In the genomic region with DNA sequence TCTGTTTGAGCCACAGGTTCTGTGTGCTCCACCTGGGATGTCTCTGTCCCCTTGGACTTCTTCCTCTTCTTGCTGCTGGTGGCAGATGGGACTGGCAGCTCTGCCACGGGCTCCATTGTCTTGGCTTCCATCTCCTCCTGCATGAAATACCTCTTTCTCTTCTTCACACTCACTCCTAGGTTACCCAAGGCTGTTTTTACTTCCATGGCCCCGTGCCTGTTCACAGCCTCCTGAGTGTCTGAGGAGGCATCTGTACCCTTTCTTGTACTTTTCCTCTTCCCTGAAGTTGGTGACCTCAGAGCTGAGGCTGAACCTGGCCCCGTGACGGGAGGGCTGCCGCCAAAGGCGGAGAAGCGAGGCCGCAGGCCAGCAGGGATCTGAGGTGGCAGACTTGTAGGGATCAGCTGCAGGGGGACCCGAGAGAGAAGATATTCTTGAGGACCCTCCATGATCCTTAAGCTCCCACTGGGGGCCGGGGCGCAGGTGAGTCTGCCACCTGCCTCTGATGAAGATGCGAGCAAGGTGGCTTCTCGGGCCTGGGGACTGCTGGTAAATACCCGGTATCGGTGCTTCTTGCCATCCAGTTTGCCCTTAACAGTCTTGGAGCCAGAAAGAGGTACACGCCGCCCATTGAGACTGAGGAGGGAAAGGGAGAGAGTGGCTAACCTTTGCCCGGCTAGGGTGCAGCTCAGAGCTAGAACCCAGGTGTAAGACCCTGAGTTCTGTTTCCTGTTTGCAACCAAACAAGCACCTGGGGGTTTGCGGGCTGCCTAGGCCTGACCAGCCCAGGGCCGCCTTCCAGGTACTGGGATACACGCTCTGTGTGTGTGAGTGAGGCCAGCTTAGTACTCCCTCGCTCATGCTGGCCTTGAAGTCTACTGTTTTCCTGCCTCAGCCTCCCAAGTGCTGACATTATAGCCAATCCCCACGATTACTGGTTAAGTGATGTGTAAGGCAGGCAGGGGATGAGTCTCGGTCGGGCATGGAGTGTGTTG, we compare ENCODE assay signal across 9 mouse cellular contexts. TPM values are rescaled to one million over a fixed set of nuclear protein-coding genes. Genes with fewer than 3 reads are reported as not detected.
A peak's percentile ranks its signal among the peaks of the same experiment; 100 is the strongest.
DNase-seq lines count a peak whose midpoint lies in the region; ATAC-seq and TF ChIP-seq lines count a peak whose summit lies in the region.
"Had no signal": no experiment of that assay in that cellular context is flagged by ENCODE, and none has a peak within 500 bp of the region (broad histone marks: within the 10 kb centered on the region; RNA-seq: fewer than 3 reads in every experiment).

No protein-coding gene starts in this region.

- H3K27me3 ChIP-seq in lung, embryonic 14.5 days (ENCODE audit: insufficient read depth, low read length): no peaks in the 10 kb centered on the region
- H3K27me3 ChIP-seq in forebrain, embryonic 12.5 days: peaks cover 7% of the 10 kb centered on the region
- no peaks in the 10 kb centered on the region for H3K27me3 ChIP-seq in limb, embryonic 15.5 days
- H3K27me3 ChIP-seq in stomach, embryonic 14.5 days (ENCODE audit: control insufficient read depth, insufficient read depth, low read length): no peaks in the 10 kb centered on the region

- peak overlapping the region; percentile 63; the same call in 1 of the 2 replicates for H3K9ac ChIP-seq in lung, embryonic 14.5 days
- H3K9ac ChIP-seq in forebrain, embryonic 12.5 days: peak overlapping the region; percentile 73
- H3K9ac ChIP-seq in limb, embryonic 15.5 days: peak overlapping the region; percentile 57; the same call in 1 of the 2 replicates
- H3K9ac ChIP-seq in stomach, embryonic 14.5 days (replicated peaks; ENCODE audit: low read depth, low read length): peak overlapping the region; percentile 60; the same call in 1 of the 2 replicates

- no peak for TF ChIP-seq CTCF in lung, embryonic 14.5 days (IDR thresholded peaks at IDR 0.05; ENCODE audit: low read depth)

- H3K36me3 ChIP-seq in lung, embryonic 14.5 days (ENCODE audit: insufficient read depth): peaks cover 46% of the 10 kb centered on the region
- peaks cover 47% of the 10 kb centered on the region for H3K36me3 ChIP-seq in forebrain, embryonic 12.5 days (replicated peaks)
- H3K36me3 ChIP-seq in limb, embryonic 15.5 days: peaks cover 48% of the 10 kb centered on the region
- H3K36me3 ChIP-seq in stomach, embryonic 14.5 days (ENCODE audit: control insufficient read depth, insufficient read depth, low read length): peaks cover 32% of the 10 kb centered on the region

- WGBS in lung, embryonic 14.5 days: 86% methylated on average over 25 of the region's 25 CpGs
- WGBS in forebrain, embryonic 12.5 days: 94% methylated on average over 25 of the region's 25 CpGs
- 91% methylated on average over 25 of the region's 25 CpGs for WGBS in limb, embryonic 15.5 days
- WGBS in stomach, embryonic 14.5 days: 92% methylated on average over 25 of the region's 25 CpGs

- H3K4me3 ChIP-seq in lung, embryonic 14.5 days (ENCODE audit: low read depth, low read length): peak overlapping the region; percentile 64
- peak overlapping the region; percentile 66 for H3K4me3 ChIP-seq in forebrain, embryonic 12.5 days (replicated peaks)
- peak overlapping the region; percentile 75 for H3K4me3 ChIP-seq in limb, embryonic 15.5 days
- peak overlapping the region; percentile 82; the same call in 1 of the 2 replicates for H3K4me3 ChIP-seq in stomach, embryonic 14.5 days (ENCODE audit: low read depth, low read length)

- H3K4me2 ChIP-seq in lung, embryonic 14.5 days: peak overlapping the region; percentile 94
- H3K4me2 ChIP-seq in forebrain, embryonic 12.5 days: peak overlapping the region; percentile 97
- H3K4me2 ChIP-seq in limb, embryonic 15.5 days: peak overlapping the region; percentile 90
- peak overlapping the region; percentile 96 for H3K4me2 ChIP-seq in stomach, embryonic 14.5 days (replicated peaks; ENCODE audit: low read depth, low read length)

- H3K4me1 ChIP-seq in lung, embryonic 14.5 days (ENCODE audit: insufficient read depth): peaks cover 8% of the 10 kb centered on the region; the same call in 1 of the 2 replicates
- H3K4me1 ChIP-seq in forebrain, embryonic 12.5 days: peaks cover 38% of the 10 kb centered on the region
- H3K4me1 ChIP-seq in limb, embryonic 15.5 days: peaks cover 33% of the 10 kb centered on the region
- H3K4me1 ChIP-seq in stomach, embryonic 14.5 days (ENCODE audit: control insufficient read depth, insufficient read depth, low read length): peaks cover 20% of the 10 kb centered on the region

- ATAC-seq in lung, embryonic 14.5 days (ENCODE audit: insufficient read depth): no peak
- ATAC-seq in forebrain, embryonic 12.5 days (ENCODE audit: low FRiP score): no peak
- ATAC-seq in limb, embryonic 15.5 days (ENCODE audit: insufficient number of reproducible peaks, low FRiP score, low TSS enrichment, low read depth): no peak
- no peak for ATAC-seq in stomach, embryonic 14.5 days (ENCODE audit: insufficient number of reproducible peaks, insufficient read depth, low FRiP score, low read depth)

- no peak overlapping the region for H3K27ac ChIP-seq in lung, embryonic 14.5 days (ENCODE audit: low read depth)
- H3K27ac ChIP-seq in forebrain, embryonic 12.5 days: no peak overlapping the region
- H3K27ac ChIP-seq in limb, embryonic 15.5 days: no peak overlapping the region
- no peak overlapping the region for H3K27ac ChIP-seq in stomach, embryonic 14.5 days (ENCODE audit: low read length)

- DNase-seq in lung, embryonic 14.5 days: no peak
- no peak for DNase-seq in lung, postnatal 4 days
- DNase-seq in right cerebral cortex, postnatal 4 days: no peak
- DNase-seq in yolk sac, embryonic 10.5 days (ENCODE audit: low spot score): no peak
- no peak for DNase-seq in kidney, adult 8-10 months
- DNase-seq: kidney, postnatal 14 days had no signal

- no peaks in the 10 kb centered on the region for H3K9me3 ChIP-seq in lung, embryonic 14.5 days (ENCODE audit: low read depth, low read length)
- H3K9me3 ChIP-seq in forebrain, embryonic 12.5 days: no peaks in the 10 kb centered on the region
- H3K9me3 ChIP-seq in limb, embryonic 15.5 days: no peaks in the 10 kb centered on the region
- H3K9me3 ChIP-seq in stomach, embryonic 14.5 days (ENCODE audit: control insufficient read depth, low read depth, low read length): no peaks in the 10 kb centered on the region

RNA-seq across cellular contexts. Expression of a gene that starts 1.6 kb away (rescaled TPM):
- 21.3 and 24.2 TPM in 2 replicates for polyA plus RNA-seq in lung, embryonic 14.5 days (2014; fragmentation: Nextera tagmentation; extraction: Ambion mirVana)
- 24.7 and 24.8 TPM in 2 replicates for polyA plus RNA-seq in forebrain, embryonic 12.5 days (2016; fragmentation: Nextera tagmentation; extraction: Ambion mirVana)
- polyA plus RNA-seq in limb, embryonic 15.5 days (2015; fragmentation: Nextera tagmentation; extraction: Ambion mirVana): 32.9 and 34.2 TPM in 2 replicates
- 20.5 and 23.9 TPM in 2 replicates for polyA plus RNA-seq in stomach, embryonic 14.5 days (2014; fragmentation: Nextera tagmentation; extraction: Ambion mirVana)

RNA-seq across cellular contexts. Expression of a gene that starts 1.9 kb away (rescaled TPM):
- polyA plus RNA-seq in lung, embryonic 14.5 days (2014; fragmentation: Nextera tagmentation; extraction: Ambion mirVana): 5.4 and 7.9 TPM in 2 replicates
- polyA plus RNA-seq in forebrain, embryonic 12.5 days (2016; fragmentation: Nextera tagmentation; extraction: Ambion mirVana): 4.8 and 5.3 TPM in 2 replicates
- polyA plus RNA-seq in limb, embryonic 15.5 days (2015; fragmentation: Nextera tagmentation; extraction: Ambion mirVana): 20.0 and 24.8 TPM in 2 replicates
- polyA plus RNA-seq in stomach, embryonic 14.5 days (2014; fragmentation: Nextera tagmentation; extraction: Ambion mirVana): 9.6 and 10.0 TPM in 2 replicates

RNA-seq across cellular contexts. Expression of a gene that starts 13.1 kb away (rescaled TPM):
- 88.6 and 90.5 TPM in 2 replicates for polyA plus RNA-seq in lung, embryonic 14.5 days (2014; fragmentation: Nextera tagmentation; extraction: Ambion mirVana)
- 89.7 and 100 TPM in 2 replicates for polyA plus RNA-seq in forebrain, embryonic 12.5 days (2016; fragmentation: Nextera tagmentation; extraction: Ambion mirVana)
- polyA plus RNA-seq in limb, embryonic 15.5 days (2015; fragmentation: Nextera tagmentation; extraction: Ambion mirVana): 75.7 and 75.9 TPM in 2 replicates
- 86.0 and 92.8 TPM in 2 replicates for polyA plus RNA-seq in stomach, embryonic 14.5 days (2014; fragmentation: Nextera tagmentation; extraction: Ambion mirVana)

RNA-seq across cellular contexts. Expression of a gene that starts 24.1 kb away (rescaled TPM):
- polyA plus RNA-seq in lung, embryonic 14.5 days (2014; fragmentation: Nextera tagmentation; extraction: Ambion mirVana): 11.4 and 12.1 TPM in 2 replicates
- polyA plus RNA-seq in forebrain, embryonic 12.5 days (2016; fragmentation: Nextera tagmentation; extraction: Ambion mirVana): 23.3 and 23.7 TPM in 2 replicates
- 14.0 and 14.9 TPM in 2 replicates for polyA plus RNA-seq in limb, embryonic 15.5 days (2015; fragmentation: Nextera tagmentation; extraction: Ambion mirVana)
- 8.8 and 10.3 TPM in 2 replicates for polyA plus RNA-seq in stomach, embryonic 14.5 days (2014; fragmentation: Nextera tagmentation; extraction: Ambion mirVana)

RNA-seq across cellular contexts. Expression of a gene that starts 46.2 kb away (rescaled TPM):
- 6.5 and 7.5 TPM in 2 replicates for polyA plus RNA-seq in lung, embryonic 14.5 days (2014; fragmentation: Nextera tagmentation; extraction: Ambion mirVana)
- 2.8 and 5.4 TPM in 2 replicates for polyA plus RNA-seq in forebrain, embryonic 12.5 days (2016; fragmentation: Nextera tagmentation; extraction: Ambion mirVana)
- polyA plus RNA-seq in limb, embryonic 15.5 days (2015; fragmentation: Nextera tagmentation; extraction: Ambion mirVana): 37.5 and 37.6 TPM in 2 replicates
- 6.0 and 8.9 TPM in 2 replicates for polyA plus RNA-seq in stomach, embryonic 14.5 days (2014; fragmentation: Nextera tagmentation; extraction: Ambion mirVana)
